Mouse (Mus musculus) urinary bladder, postnatal 4 days (tissue): Measurements from ENCODE around the gene Usp47.
A peak's percentile ranks its signal among the peaks of the same experiment; 100 is the strongest.

ENCODE experiments used
- DNase-seq, 2 experiments: peaks; one replicate each; pipeline ENCODE4 v3.0.0; 2021 to 2022; ENCODE audit warnings: low spot score in 2 of 2

Usp47 gene

DNA sequence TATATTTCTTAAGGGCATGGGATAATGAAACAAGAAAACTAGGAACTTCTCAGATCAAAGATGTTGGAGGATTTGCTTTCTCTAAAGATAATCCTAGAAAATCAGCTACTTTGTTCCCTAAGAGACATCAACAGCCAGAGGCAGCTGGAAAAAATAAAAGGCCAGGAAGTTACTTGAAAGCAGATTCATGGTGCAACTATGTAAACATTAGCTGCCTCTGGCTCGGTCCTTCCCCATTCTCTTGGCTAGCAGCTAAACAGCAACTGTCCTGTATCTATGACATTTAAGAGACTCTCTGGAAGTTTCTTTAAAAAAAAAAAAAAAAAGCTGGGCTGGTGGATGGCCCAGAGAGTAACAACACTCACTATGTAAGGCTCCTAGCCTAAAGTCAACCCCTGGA is 131.9 kb downstream of the Usp47 start:
- no peak for DNase-seq

DNA sequence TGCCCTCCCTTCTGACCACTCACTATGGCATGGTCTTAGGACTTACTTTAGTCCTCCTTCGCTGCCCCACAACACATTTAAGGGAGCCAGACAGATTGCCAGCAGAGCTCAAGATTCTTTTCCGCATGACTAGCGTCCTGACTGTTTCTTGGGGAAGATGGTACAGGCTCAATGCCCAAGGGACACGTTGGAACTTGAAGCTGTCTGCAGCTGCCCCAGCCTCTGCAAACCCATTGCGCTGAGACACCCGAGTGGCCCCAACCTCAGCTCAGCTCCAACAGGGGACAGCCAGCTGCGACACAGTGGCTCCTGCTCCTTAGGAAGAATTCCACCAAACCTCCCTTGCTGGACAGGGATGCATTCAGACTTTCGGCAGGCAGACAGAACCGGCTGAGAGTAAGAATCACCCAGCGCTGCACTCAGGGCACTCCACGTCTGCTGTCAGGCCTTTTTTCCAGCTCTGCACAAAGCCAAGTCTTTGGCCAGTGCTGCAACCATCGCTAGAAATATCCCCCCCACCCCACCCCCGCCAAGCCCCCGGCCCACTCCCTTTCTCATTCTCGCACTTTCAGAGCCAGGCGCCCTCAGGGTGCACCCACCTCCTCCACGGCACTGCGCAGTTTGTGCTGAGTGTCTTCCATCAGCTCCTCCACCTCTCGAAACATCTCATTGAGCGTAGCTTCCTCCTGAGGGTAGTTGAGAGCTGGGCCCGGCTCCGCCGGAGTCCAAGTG is 134.4 kb downstream of the Usp47 start:
- DNase-seq: no peak

DNA sequence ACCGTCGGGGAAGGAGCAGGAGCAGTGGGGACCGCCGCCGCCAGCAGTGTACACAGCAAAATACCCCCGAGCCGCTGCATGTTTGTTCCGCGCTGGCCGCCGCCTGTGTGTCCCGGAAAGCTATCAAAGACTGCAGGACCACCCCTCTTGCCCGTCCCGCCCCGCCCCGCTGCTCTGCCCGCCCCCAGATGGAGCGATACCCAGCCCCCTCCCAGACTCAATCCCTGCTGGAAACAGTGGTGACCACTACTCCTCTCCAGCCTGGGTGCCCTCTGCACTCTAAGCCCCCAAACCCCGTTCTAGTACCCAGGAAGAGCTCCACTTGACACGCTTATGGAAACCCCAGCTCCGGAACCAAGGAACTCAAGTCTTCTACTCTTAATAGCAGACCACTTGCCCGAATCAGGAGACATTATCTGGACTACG is 135.0 kb downstream of the Usp47 start:
- DNase-seq: no peak

DNA sequence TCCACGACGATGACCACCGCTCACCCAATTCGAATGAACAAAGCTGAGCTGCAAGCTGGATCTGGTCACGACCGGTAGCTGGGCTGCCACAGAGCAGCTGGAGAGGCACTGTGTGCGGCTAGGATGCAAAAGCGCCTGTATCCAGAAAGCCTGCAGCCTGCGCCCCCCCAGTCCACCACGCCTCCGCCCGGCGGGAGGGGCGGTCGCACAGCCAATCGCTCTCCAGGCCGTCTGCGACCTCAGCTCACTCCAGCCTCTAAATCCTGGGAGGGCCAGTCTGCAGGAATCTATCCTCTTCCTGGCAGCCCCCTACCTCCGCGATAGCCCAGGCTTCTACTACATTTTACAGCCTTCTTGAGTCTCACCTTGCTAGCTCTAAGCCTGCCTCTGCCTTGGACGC is 135.6 kb downstream of the Usp47 start, which contains the start of gene Dkk3:
Gene Dkk3, minus strand, starts transcription at position 116 of the 400 bp plus-strand sequence.
- DNase-seq: peak in 1 of 2 experiments; percentile 53

DNA sequence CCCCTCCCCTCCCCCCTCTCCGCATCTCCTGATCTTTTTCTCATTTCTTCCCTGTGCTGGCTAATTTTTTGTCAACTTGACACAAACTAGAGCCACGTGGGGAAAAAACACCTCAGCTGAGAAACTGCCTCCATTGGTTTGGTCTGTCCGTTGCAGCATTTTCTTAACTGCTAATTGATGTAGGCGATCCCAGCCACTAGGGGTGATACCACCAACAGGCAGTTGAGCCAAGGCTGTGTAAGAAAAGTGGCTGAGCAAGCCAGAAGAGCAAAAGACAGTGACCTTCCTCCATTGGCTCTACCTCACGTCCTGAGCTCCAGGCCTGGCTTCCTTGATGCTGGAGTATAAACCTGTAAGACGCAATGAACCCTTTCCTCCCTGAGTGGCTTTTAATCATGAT is 136.5 kb downstream of the Usp47 start:
- DNase-seq: no peak
